Mouse (Mus musculus) lung, postnatal 25 days (tissue): ENCODE measurements at regions not wholly inside any gene's neighbourhood (a gene's known extent, or its start where the extent isn't known, plus 50 kb on each side); places are given as distances from the start of the nearest gene placed in this dataset.

Experiments used
- DNase-seq: peaks from one replicate; pipeline ENCODE4 v3.0.0; 2022; ENCODE audit warnings: low spot score

DNA sequence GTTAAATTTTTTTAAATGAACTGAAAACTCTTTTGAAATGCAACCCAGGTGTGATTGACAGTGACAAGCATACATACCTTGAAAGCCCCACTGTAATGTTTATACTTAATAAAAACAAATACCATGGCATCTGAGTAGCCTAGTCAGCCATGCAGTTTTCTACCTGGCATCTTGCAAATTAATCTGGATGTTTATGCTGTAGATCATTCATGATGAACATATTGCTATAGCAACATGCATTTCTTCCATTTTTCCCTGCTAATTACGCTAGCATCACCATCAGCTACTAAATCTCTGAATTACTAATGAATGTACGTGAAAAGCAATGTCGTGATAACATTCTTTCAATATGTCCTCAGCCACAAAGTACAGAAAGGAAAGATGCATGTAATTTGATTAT, 287.4 kb upstream of the Mef2c start:
- DNase-seq: no peak

DNA sequence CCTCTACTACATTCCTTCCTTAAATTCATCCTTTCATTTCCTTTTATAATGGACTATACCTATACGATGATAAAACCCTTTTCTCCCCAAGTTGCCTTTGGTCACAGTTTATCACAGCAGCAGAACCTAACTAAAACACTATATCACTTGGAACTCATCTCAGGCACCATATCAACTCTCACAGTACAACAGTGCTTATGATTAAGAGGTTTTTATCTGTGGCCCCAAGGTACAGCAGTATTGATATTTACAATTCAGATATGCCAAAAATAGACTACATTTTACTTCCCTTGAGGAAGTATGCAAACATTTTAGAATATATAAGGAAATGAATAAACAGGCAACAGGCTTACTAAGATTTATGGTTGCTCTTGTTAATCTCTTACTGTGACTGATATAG, 251.4 kb upstream of the Mef2c start:
- no peak for DNase-seq

DNA sequence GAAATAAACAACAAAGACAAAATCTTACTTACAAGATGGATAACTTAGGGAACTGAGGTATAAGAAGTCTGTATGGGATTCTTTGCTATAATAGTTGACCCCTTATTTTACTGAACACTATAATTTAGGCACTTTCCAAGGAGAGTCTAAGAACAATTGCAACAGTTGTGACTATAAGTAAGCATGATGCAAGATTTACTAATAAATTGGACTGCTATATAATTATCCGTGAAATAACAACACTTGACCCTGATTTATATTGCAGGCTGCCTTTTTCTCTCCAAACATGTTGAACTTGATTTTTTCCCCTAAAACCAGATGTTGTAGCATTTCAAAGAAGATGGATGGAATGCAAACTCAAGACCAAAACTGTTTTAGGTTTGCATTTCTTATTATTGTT, 237.2 kb upstream of the Mef2c start:
- no peak for DNase-seq

DNA sequence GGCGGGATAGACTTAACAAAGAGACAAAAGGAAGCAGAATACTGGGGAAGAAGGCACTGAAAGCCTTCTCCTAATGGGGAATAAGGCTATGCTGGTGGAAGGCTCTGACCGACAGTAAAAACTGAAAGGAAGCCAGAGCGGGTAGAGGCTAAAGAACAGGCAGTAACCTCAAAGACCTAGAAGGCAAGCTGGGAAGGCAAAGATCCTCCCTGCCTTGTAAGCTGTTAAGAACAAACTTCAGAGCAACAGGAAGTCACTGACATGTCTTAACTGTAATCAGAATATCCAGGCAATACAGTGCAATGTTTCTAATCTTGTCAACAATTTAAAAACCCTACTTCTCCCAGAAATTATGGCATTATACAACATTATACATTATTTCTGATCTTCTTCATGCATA, 235.2 kb upstream of the Mef2c start:
- no peak for DNase-seq

DNA sequence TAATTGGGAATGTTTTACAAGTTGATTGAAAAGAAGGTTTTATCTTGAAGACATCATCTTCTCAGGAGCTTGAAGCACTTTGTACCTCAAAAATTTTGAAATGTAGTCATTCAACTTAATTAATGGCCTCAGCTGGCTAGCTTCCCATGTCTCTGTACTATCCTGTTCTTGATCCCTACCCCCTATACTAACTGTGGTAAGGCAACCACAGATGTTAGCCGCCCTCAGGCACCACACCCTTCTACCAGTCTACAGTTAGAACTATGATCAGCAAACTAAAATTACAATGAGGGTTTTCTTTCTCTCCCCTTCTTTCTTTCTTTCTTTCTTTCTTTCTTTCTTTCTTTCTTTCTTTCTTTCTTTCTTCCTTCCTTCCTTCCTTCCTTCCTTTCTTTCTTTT, 225.1 kb upstream of the Mef2c start:
- no peak for DNase-seq

DNA sequence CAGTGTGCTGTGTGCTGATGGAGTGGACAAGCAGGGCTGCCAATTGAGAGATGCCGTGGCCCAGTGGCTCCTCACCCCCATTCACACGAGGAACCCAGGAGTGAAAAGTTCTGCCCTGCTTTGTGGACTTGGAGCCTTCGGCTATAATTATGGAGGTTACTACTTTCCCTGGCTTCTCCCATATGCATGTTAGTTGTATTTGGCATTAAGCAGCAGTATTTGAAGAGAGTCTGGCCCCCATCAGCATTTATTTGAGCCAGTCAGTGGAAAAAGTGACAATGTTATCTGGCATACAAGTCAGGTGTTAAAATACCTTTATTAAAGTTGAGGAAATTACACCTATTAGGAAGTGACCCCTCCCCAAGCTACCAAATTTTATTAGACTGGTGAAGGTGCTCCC, 196.1 kb upstream of the Mef2c start:
- DNase-seq: no peak

DNA sequence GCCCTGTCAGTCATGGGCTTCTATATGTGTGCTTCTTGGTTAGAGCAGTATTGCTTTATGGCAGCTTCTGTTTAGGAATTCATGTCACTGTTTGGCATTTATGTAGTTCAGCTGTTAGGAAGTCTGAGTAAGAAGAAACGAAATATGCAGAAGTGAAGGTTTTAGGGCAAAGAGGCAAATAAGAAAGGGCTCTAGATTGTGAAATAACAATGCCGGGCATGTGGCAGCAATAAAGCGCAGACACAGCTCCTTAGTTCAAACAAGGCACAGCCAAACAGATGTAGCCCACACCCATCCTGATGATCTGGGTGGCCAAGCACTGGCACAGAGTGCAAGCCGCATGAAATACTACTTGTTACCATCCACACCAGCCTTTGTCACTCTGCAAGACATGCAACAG, 175.3 kb upstream of the Mef2c start:
- DNase-seq: no peak

DNA sequence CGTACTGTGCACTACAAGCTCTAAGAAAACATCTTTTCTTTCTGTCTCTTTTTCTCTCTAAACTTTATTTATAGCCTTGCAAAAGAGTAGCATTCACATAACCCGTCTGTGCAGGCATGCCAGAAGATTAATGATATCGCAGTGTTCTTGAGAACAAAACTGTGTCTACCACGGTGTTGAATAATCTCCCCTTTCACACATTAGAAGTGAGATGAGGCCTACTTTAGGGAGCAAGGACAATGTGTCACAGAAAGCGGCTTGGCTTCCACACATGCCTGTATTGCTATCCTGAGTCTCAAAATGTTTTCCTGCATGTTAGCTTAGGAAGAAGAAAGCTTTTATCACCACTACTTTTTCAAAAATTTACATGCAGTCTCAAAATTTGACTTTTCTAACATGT, 170.1 kb upstream of the Mef2c start:
- no peak for DNase-seq

DNA sequence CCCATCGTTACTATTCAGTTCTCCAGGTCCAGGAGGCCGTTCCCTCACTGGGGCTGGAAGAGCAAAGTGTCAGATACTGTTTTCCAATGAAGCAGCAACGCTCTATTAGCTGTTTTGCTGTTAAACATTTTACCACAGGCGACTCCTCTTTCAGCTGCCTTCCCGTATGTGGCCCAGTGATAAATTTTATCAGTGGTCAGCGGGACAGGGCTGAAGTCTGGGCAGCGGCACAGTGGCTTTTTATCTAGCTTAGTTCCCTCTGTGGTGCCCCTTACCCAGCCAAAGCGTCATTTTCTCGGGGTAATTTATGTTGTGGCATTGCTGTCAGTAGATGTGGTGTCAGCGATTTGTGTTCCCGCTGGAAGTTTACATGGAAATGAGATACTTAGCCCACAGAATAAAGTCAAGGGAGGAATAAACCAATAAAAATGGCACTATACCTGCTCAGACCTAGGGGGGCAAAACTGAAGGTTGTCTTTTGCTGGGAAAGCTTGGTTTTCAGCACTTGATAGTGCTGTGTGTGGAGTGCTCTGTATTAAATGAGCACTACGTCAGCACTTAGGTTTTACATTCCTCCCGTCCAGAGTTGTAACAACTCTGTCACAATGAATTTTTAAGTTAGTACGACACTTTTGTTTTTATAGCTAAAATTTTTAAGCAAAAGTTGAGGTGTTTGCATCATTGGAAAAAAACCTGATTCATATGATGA, 159.1 kb upstream of the Mef2c start:
- DNase-seq: no peak

DNA sequence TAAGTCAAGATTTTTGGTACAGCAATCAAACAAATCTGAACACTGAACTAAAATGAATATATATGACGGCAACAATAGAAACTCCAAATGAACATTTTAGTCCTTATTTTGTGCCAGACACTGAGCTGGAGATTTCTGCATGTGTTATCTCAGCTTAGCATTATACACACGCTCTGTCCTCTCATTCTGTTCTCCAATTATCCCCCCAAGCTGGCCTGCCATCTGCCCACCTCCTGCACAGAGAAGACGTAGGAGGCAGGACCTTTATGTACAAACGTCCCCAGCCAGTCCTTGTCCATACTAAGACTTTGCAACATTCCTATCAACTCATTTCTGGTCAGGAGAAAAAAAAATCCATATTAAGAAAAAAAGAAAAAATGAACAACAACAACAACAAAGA, 148.5 kb upstream of the Mef2c start:
- DNase-seq: no peak

DNA sequence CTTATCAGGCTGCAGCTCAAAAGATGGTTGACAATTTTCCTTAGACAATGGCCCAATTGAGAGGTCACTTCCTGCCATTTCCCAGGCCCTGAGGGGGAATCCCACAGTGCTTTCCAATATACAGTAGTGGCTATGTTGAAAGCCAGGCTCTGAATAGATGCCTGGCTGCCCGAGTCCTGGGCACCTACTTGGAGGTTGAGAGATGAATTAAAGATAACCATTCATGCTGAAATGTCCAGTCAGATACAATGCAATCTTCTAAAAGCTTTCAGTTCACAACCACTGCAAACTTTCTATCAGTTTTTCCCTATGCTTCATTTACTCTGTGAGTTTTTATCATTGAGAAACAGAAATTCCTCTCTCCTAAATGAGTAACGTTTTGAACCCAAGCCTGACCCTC, 143.3 kb upstream of the Mef2c start:
- DNase-seq: no peak

DNA sequence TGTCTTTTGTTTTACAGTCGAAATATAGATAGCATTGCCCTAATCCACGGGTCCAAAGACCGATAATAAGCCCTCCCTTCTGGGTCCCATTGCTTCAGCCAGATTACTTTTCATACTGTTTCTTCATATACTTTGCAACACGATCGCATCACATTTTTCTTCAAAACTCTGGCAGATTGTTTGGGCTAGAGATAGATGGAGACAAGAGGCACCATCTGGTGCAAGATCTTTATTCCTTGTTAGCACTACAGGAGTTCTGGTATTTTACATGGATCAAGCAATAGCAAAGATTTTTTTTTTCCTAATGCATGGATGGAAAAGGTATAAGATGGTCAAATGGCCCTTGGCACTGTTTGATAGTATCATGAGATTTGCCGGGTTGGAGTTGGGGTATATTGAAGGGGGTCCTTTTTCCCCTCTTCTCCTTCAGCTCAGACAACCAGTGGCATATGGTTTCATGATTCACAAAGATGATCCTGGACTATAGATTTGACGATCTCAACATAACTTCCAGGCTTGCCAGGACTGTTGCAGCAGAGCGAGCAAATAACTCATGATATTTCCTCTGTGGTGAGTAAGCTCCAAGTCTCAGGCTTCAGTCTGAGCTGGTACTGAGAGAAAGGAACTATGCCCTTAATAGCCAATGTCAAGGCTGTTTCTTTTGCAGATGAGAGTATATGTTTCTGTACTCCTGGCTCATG, 127.6 kb upstream of the Mef2c start:
- DNase-seq: no peak

DNA sequence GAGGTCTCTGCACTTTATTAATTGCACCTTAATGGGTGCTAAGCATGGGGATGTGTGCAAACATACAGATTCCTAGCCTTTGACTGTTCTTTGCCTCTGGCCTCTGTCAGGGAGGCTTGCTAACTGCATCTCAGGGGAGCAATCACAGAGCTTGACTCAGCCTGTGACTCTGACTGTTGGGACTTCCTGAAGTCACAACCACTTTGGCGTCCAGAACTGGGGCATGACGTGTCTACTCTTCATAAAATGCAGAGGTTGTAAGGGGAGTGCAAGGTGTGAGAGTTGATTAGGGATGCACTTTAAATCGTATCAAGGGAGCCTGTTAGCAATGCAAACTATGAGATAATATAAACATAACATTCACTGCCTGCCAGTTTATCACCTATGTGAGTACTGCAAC, 125.2 kb upstream of the Mef2c start:
- no peak for DNase-seq

DNA sequence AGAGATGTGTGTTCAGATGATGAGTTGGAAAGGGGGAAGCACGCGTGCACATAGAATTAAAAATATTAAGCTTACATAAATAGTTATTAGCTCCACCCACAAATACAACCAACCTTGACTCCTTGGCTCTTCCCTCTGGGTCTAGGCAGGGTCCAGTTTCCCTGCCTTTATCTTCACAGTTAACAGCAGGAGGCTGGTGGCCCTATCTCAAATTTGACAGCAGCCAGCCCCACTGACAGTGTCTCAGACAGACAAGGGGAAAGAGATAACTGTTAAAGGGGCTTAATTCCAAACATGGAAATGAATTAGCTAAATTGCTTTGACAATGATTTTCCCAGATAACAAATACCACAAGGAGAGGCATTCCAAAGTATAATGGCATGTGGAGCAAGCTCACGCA, 121.2 kb upstream of the Mef2c start:
- DNase-seq: no peak

DNA sequence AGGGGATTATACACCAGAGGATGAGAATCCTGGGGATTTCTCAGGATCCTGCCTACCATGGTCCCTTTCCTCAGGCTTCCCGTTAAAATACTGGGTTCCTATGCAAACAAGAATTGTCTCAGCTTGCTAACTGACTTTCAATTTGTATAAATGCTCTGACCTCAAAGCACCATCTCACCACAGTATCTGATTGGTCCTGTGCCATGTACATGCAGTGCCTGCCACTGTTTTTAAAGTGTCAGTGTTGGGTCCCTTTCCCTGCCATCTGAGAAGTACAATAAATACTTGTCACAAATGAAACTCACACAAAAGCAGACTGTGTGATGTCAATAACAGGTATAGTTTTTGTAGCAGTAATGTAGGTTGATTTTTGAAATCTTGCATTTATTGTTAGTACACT, 109.1 kb upstream of the Mef2c start:
- no peak for DNase-seq

DNA sequence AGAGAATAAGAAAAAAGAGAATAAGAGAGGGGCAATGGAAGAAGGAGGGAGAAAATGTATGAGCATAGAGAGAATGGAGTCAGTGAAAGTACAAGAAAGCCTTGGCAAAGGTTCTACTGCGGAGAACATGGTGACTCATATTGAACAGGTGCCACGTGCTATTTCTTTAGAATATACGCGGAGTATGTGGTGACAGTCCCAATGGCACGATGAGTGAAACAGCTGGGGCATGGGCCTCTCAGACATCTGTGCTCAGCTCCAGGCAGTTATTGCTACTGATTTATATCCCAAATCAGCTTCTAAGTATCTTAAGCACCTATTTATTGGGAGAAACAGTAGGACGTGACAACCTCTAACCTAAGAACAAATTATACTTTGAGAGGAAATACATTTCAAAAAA, 104.5 kb upstream of the Mef2c start:
- DNase-seq: no peak

DNA sequence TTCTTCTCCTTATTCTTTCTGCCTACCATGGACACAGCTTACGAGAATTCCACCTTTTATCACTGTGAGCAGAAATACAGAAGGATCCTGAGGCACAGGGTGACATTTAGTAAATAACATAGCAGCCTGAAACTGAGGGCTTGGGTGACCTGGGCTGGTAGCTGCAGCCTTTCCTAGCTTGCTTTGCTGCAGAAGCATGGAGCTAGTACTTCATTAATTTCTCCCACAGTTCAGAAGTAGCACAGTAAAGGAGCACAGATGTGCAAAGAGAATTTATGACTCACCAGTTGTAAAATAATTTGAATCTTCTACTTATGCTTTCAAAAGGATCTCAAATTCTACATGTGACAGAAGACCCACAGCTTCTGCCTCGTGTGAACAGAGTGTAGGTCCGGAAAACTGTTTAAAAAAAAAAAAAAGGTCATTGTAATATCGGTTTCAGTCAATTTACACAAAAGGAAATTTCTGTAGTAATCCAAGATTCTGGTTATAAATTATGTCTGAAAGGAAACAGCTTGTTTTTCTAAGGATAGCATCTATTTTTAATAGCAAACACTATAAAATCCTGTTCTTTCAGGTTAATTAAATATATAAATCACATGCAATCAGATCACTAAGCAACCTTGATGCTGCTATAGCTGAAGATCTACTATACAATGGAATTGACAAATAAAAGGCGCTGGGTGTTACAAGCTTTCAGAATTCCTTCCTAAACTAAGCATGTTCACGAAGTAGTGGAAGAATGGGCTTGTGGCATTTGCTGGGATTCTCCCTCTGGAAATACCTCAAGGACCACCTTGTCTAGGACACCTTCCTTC, 64.0 kb upstream of the Mef2c start:
- no peak for DNase-seq

DNA sequence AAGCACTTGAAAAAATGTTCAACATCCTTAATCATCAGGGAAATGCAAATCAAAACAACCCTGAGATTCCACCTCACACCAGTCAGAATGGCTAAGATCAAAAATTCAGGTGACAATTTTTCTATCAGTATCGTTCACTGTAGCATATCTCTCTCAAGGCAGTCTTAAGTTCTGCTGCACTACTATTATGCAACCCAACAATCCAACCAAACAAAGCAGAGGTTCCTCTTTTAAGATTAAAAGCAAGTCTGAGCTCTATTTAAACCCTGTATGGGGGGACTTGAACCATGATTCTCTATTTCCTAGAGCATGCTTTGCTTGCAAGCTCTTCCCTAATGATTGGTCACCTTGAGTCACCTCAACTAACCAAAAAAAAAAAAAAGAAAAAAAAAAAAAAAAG, 59.6 kb upstream of the Mef2c start:
- DNase-seq: no peak

DNA sequence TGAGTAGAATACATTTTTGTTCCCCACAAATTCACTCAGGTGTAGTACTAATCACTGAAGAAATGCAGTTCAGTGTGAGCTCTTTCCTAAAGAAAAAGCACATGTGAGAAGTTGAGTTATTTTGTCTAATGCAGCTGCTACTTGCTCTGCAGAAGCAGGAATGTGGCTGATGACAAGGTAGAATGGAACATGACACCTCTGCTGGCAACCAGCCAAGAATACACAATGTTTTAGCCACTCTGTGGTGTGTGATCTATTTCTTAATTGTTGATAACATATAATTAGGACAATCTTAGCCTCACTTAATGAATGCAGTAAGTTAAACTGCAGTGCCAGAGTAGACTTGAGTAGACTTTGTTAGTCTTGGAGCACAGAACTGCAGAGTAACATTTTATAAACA, 53.0 kb upstream of the Mef2c start:
- no peak for DNase-seq

DNA sequence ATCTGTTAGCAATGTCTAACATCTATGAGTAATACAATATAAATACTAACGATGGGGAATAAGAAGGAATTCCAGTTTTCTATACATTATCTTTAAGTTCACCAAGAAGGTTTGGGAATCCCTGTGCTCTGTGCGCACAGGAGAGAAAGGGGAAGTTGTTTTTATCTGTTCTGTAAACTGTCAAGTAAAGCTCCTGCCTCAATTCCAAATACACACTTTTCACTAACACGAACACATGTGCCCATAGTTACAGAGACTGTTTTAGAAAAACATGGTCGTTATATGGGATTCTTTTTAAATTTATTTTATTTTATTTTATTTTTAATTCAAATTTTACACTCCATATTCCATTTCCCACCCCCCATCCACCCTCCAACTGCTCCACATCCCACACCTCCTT, 50.8 kb upstream of the Mef2c start:
- no peak for DNase-seq
